Comparison of ENCODE assay signal across 21 mouse cellular contexts in genomic region chr6:112848629-112849180, GRCm38 (mm10).
DNase-seq lines count a peak whose midpoint lies in the region; ATAC-seq and TF ChIP-seq lines count a peak whose summit lies in the region.
"Had no signal": no experiment of that assay in that cellular context is flagged by ENCODE, and none has a peak within 500 bp of the region (broad histone marks: within the 10 kb centered on the region; RNA-seq: fewer than 3 reads in every experiment).

No protein-coding gene starts in this region.

- TF ChIP-seq CTCF in layer of hippocampus, adult 2 months (conservative IDR thresholded peaks at IDR 0.05), result no peak
- no peak for TF ChIP-seq CTCF in left cerebral cortex, adult 2 months (IDR thresholded peaks at IDR 0.05)

- no peak overlapping the region for H3K9ac ChIP-seq in embryonic facial prominence, embryonic 14.5 days (ENCODE audit: low read depth, low read length)
- no peak overlapping the region for H3K9ac ChIP-seq in kidney, embryonic 14.5 days (ENCODE audit: low read depth, low read length)
- H3K9ac ChIP-seq: embryonic facial prominence, embryonic 12.5 days; forebrain, embryonic 15.5 days; midbrain, embryonic 15.5 days had no signal

- no peak overlapping the region for H3K4me2 ChIP-seq in embryonic facial prominence, embryonic 14.5 days (ENCODE audit: low read depth, low read length)
- no peak overlapping the region for H3K4me2 ChIP-seq in kidney, embryonic 14.5 days (replicated peaks; ENCODE audit: low read depth, low read length)
- H3K4me2 ChIP-seq: embryonic facial prominence, embryonic 12.5 days; forebrain, embryonic 15.5 days; midbrain, embryonic 15.5 days had no signal

- no peaks in the 10 kb centered on the region for H3K9me3 ChIP-seq in embryonic facial prominence, embryonic 14.5 days (ENCODE audit: control insufficient read depth, low read length)
- no peaks in the 10 kb centered on the region for H3K9me3 ChIP-seq in kidney, embryonic 14.5 days (ENCODE audit: control insufficient read depth, low read length)
- H3K9me3 ChIP-seq: embryonic facial prominence, embryonic 12.5 days; forebrain, embryonic 15.5 days; heart, embryonic 10.5 days; midbrain, embryonic 15.5 days had no signal

- no peaks in the 10 kb centered on the region for H3K27me3 ChIP-seq in embryonic facial prominence, embryonic 14.5 days (replicated peaks; ENCODE audit: control insufficient read depth, insufficient read depth, low read length)
- H3K27me3 ChIP-seq in kidney, embryonic 14.5 days (ENCODE audit: control insufficient read depth, insufficient read depth, low read length), result no peaks in the 10 kb centered on the region
- H3K27me3 ChIP-seq: CH12.LX; embryonic facial prominence, embryonic 12.5 days; forebrain, embryonic 15.5 days; midbrain, embryonic 15.5 days; Patski had no signal

- no peaks in the 10 kb centered on the region for H3K36me3 ChIP-seq in embryonic facial prominence, embryonic 14.5 days (ENCODE audit: control insufficient read depth, insufficient read depth, low read length)
- H3K36me3 ChIP-seq in kidney, embryonic 14.5 days (ENCODE audit: control insufficient read depth, insufficient read depth, low read length), result no peaks in the 10 kb centered on the region
- H3K36me3 ChIP-seq: embryonic facial prominence, embryonic 12.5 days; forebrain, embryonic 15.5 days; G1E; heart, embryonic 10.5 days; midbrain, embryonic 15.5 days had no signal

- WGBS in embryonic facial prominence, embryonic 14.5 days, result 88% methylated on average over 8 of the region's 8 CpGs
- WGBS in kidney, embryonic 14.5 days, result 94% methylated on average over 8 of the region's 8 CpGs

- no peak for DNase-seq in layer of hippocampus, adult 2 months (ENCODE audit: low spot score in 2 of 2)
- DNase-seq in layer of hippocampus, postnatal 14 days (ENCODE audit: low spot score in 2 of 2), result no peak
- DNase-seq in cerebellum, adult 11-12 months, result peak; percentile 86
- peak; percentile 80 for DNase-seq in cerebellum, adult 9-10 months
- DNase-seq in embryonic facial prominence, embryonic 14.5 days (ENCODE audit: low spot score), result no peak
- DNase-seq in left cerebral cortex, adult 2 months (ENCODE audit: extremely low spot score in 1 of 2, low spot score in 2 of 2), result no peak
- DNase-seq: adrenal gland, postnatal 36 days; B cell, adult 2 months; gastrocnemius, postnatal 10 days; heart, postnatal 4 days; thymus, postnatal 14 days had no signal

- intact Hi-C loops in left cerebral cortex, adult 2 months (cut with DNase I), result no loop called here

- peak; percentile 56; the same call in 1 of the 2 replicates for ATAC-seq in embryonic facial prominence, embryonic 14.5 days (ENCODE audit: low read depth)
- ATAC-seq in kidney, embryonic 14.5 days (ENCODE audit: low FRiP score, low TSS enrichment), result no peak
- ATAC-seq: forebrain, embryonic 15.5 days; intestine, postnatal 0 days; midbrain, embryonic 15.5 days; Patski had no signal

- H3K27ac ChIP-seq in layer of hippocampus, adult 2 months, result peak overlapping the region; percentile 23; the same call in 1 of the 2 replicates
- no peak overlapping the region for H3K27ac ChIP-seq in embryonic facial prominence, embryonic 14.5 days (replicated peaks; ENCODE audit: low read depth, low read length)
- no peak overlapping the region for H3K27ac ChIP-seq in kidney, embryonic 14.5 days (ENCODE audit: low read depth, low read length)
- H3K27ac ChIP-seq in left cerebral cortex, adult 2 months, result no peak overlapping the region
- H3K27ac ChIP-seq: embryonic facial prominence, embryonic 12.5 days; forebrain, embryonic 15.5 days; heart, embryonic 10.5 days; macrophage; midbrain, embryonic 15.5 days had no signal

- H3K4me3 ChIP-seq in layer of hippocampus, adult 2 months, result no peak overlapping the region
- H3K4me3 ChIP-seq in embryonic facial prominence, embryonic 14.5 days (ENCODE audit: low read depth, low read length), result no peak overlapping the region
- H3K4me3 ChIP-seq in kidney, embryonic 14.5 days (ENCODE audit: low read length), result no peak overlapping the region
- no peak overlapping the region for H3K4me3 ChIP-seq in left cerebral cortex, adult 2 months
- H3K4me3 ChIP-seq: embryonic facial prominence, embryonic 12.5 days; forebrain, embryonic 15.5 days; heart, embryonic 10.5 days; midbrain, embryonic 15.5 days had no signal

- no peaks in the 10 kb centered on the region; the same call in 1 of the 2 replicates for H3K4me1 ChIP-seq in embryonic facial prominence, embryonic 14.5 days (ENCODE audit: control insufficient read depth, insufficient read depth, low read length)
- 0 out of 2 replicates have a peak, but pooled peaks cover 4% of the 10 kb centered on the region for H3K4me1 ChIP-seq in kidney, embryonic 14.5 days (ENCODE audit: control insufficient read depth, insufficient read depth, low read length)

Comparison
In these comparisons a context has a peak if more than half of its experiments do, and no peak if none do; other contexts are left out.
1. DNase-seq: peak in cerebellum, adult 11-12 months (single experiment) and cerebellum, adult 9-10 months (single experiment); none in layer of hippocampus, adult 2 months (0 of 2), layer of hippocampus, postnatal 14 days (0 of 2), embryonic facial prominence, embryonic 14.5 days (single experiment) and left cerebral cortex, adult 2 months (0 of 2).